Mouse (Mus musculus): ENCODE measurements at regions not wholly inside any gene's neighbourhood (a gene's known extent, or its start where the extent isn't known, plus 50 kb on each side); places are given as distances from the start of the nearest gene placed in this dataset.

- no peak for TF ChIP-seq CTCF (IDR thresholded peaks at IDR 0.05; ENCODE audit: extremely low read depth, insufficient read depth, insufficient read length, insufficient replicate concordance)
- no peak for TF ChIP-seq POLR2A (IDR thresholded peaks at IDR 0.05; ENCODE audit: low read depth, low read length)
Measured at GRCm38 (mm10) chr13:42579471-42579870, 101.0 kb upstream of the Phactr1 start.

Data from spleen, adult 2 months (tissue).